Mouse (Mus musculus) cerebellum, adult 2 months (tissue): ENCODE results near the gene Kdm8.

Experiments used
- CTCF ChIP-seq: fragments of 200-500 bp; IDR thresholded peaks from 2 replicates; pipeline ENCODE4 v1.5.1; 2011; ENCODE audit warnings: low read depth, mild to moderate bottlenecking, control low read depth, low read length, moderate library complexity, borderline replicate concordance; ENCODE audit not compliant: insufficient read depth
- POLR2A ChIP-seq: fragments of 200-500 bp; IDR thresholded peaks from 2 replicates; pipeline ENCODE4 v1.6.1; 2011; ENCODE audit warnings: low read length, control low read depth, borderline replicate concordance; ENCODE audit not compliant: insufficient read depth

GRCm38 (mm10) chr7:125511852-125512251 lies 67.4 kb downstream of the Kdm8 start:
- TF ChIP-seq POLR2A, result no peak
- no peak for TF ChIP-seq CTCF
